Mouse (Mus musculus): ENCODE data around the gene Prrg3.

- TF ChIP-seq POLR2A (IDR thresholded peaks at IDR 0.05; ENCODE audit: insufficient read depth, low read length) (no peak), CTCF (IDR thresholded peaks at IDR 0.05; ENCODE audit: low read depth, low read length) (no peak), EP300 (IDR thresholded peaks at IDR 0.05; ENCODE audit: insufficient read depth, low read depth, low read length) (no peak)
These were observed 18.9 kb downstream of the Prrg3 start for GRCm38 (mm10) chrX:71981322-71981721.

All from ES-Bruce4 (cell line).